Mouse (Mus musculus) fibroblast of lung, adult 2 months (primary cell): ENCODE measurements around the gene C2cd4c.
A peak's percentile ranks its signal among the peaks of the same experiment; 100 is the strongest.

ENCODE experiments used
- DNase-seq: peaks from one replicate; pipeline ENCODE4 v3.0.0-alpha.2; 2011; ENCODE audit warnings: low read depth

The C2cd4c gene

DNA sequence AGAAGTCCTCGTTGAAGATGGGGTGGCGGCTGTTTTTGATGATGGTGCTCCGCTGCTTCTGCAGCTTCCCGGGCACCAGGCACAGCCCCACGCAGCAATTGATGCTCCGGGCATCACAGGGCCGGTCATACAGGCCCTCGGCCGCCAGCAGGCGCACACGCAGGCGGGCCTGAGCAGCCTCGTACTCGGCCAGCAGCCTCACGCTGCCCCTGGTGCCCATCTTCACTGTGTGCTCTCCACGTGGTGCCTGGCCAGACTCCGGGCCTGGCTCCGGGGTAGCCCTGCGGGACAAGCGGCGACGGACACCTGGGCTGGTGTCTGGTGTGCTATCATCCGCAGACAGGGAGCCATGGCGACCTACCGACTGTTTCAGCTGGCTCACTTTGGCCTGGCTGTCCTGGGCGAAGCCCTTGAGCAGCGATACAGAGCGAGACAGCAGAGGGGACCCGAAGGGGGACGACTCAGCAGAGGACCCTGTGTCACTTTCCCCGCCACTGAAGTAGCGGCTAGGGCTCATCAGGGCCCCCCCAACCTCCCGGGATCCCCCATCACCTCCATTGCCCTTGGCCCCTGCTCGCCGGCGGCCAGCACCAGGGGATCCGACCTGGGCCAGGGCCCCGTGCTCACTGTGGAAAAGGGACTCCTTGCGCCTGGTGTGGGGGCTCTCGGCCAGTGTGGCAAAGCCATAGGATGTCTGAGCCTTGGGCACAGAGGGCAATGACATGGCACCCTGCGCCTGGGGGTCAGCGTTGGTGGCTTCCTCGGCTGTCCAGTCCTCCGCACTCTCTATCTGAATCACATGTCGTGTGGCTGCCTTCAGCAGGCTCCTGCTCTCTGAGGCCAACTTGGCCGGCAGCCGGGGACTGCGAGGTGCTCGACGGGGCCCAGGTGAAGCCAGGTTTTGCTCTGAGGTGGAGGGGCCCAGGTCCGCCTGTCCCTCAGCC, 1.4 kb downstream of the C2cd4c start:
- no peak for DNase-seq

GRCm38 (mm10) chr10:79611296-79611695, 2.5 kb downstream of the C2cd4c start:
- no peak for DNase-seq

GRCm38 (mm10) chr10:79609276-79609675, 4.5 kb downstream of the C2cd4c start:
- DNase-seq: no peak

GRCm38 (mm10) chr10:79607892-79608291, 5.9 kb downstream of the C2cd4c start:
- DNase-seq: no peak

- no peak for DNase-seq
Measured at GRCm38 (mm10) chr10:79606537-79606936, 7.3 kb downstream of the C2cd4c start.

DNA sequence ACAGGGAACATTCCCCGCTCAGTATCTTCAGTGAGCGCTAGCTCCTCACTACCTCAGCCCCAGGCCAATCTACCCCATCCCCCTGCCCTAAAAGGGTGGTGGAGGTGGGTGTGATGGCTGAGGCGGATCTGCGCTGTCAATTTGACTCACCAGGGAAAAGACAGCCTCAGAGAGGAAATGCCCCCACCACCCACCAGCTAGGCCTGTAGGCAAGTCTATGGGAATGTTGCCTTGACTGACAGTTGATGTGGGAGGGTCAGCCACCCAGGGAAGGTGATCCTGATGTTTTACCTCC, 15.9 kb downstream of the C2cd4c start:
- DNase-seq: no peak

- DNase-seq: no peak
Measured at GRCm38 (mm10) chr10:79597051-79597935, 16.5 kb downstream of the C2cd4c start.

DNA sequence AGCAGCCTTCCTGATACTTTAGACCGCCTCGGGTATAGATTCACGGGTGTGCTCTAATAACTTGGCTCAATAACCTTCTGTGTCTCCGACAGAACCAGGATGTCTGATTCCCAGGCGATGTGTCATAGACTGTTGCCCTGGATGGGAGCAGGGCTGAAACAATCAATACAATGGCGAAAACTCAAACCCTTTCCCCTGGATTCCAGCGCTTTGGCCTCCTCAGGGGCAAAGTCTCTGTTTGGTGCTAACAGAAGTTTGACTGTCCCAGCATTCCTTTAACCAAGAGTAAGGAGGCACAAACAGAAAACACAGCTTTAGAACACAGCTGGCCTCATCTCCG, 18.3 kb downstream of the C2cd4c start:
- no peak for DNase-seq

DNA sequence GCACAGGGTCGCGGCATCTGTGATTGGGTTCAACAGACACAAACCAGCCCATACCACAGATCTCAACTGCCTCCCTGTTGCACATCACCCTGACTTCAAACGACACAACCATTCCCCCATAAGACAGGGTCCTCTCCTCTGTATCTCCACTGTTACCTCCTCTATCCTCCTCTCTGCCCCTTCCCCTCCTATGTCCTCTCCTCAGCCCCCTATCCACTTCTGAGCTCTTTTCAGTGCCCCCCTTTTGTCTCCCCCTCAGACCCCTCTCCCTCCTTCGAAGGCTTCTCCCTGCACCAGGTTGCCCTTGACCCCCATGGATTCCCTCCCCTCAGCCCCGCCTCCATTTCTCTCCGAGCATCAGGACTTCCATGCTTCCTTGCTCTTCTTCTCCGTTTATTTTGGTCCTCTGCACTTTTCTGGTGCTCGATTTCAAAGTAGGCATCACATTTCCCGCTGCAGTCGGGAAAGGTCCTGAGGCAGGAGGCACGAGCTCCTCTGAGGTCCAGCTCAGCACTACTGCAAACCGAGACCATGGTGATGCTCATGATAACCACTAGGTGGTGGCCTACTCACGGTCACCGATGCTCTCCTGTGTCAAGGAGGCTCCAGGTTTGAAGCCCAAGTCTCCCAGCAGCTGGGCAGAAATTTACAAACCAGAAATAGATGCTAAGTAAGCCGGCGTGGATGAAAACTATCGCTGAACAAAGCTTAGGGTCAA, 18.8 kb downstream of the C2cd4c start:
- DNase-seq: peak; percentile 44

GRCm38 (mm10) chr10:79594111-79594510, 19.7 kb downstream of the C2cd4c start:
- no peak for DNase-seq

GRCm38 (mm10) chr10:79590702-79591101, 23.1 kb downstream of the C2cd4c start:
- DNase-seq: no peak

- DNase-seq: no peak
Measured at GRCm38 (mm10) chr10:79587752-79588126, 26.1 kb downstream of the C2cd4c start.

DNA sequence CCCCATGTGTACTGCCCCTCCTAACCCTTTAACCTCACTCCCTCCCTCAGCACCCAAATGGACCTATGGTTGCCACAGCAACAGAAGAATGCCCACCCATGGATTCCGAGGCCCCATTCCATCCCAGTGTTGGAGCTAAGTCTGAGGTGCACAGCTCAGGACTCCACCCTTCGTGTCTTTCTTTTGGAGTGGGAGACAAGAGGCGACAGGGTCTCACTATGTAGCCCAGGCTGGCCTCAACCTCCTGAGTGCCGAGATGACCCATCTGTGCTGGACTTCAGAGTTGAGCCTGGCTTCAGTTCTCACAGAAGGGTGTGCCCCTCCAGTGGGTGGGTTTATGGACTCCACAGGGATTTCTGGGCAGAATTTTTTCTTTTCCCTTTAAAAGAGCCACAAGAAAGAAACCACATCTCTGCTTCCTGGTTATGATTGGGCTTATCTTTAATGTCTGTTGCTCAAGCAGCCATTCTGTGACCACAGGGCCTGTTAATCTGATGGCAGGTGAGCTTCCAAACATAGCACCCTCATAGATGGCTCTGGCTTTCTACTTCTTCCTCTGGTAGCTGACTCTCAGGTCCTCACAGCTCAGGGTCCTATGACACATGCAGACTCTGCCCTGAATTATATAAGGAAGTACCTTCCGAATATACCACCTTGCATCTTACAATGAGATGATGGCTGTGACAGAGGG, 26.6 kb downstream of the C2cd4c start, which contains the start of gene Theg:
Gene Theg (minus strand): TSS at position 271 of the 691 bp plus-strand sequence.
- no peak for DNase-seq

DNA sequence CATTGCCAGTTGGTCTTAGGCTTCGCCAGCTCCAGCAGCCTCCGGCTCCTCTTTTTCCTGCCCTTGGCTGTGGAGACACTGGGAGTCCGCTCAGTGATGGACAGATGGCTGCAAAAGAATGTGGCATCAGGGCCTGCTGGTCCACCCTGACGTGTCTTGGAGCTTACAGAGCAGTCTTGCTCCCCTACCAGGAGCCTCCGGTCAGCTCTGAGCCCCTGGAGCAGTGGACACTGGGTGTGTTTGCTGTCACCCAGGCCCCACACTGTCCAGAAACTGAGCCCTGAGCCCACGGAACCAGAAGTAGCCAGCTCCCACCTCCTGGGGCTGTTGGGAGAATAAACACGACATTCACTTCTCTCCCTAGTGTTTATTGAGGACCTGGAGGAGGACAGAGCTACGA, 27.6 kb downstream of the C2cd4c start:
- DNase-seq: no peak

- no peak for DNase-seq
Measured at GRCm38 (mm10) chr10:79585723-79586122, 28.1 kb downstream of the C2cd4c start.

DNA sequence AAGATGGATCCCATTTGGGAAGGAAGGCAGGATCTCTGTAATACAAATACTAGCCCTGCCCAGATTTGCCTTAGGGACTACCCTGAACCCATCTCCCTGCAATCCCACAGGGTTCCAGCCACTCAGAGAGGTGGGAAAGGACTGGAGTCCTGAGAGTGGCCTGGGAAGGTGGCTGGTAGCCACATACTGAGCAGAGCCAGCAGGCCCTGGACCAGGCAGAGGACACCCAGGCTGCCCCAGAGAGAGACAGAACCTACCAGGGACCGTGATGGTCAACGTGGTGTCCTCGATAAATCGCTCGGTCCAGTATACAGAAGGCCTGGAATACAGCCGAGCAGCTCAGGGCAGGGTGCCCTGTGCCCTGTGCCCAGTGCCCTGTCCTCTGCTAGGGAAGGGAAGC, 28.7 kb downstream of the C2cd4c start:
- no peak for DNase-seq

GRCm38 (mm10) chr10:79584426-79584825, 29.4 kb downstream of the C2cd4c start:
- no peak for DNase-seq

GRCm38 (mm10) chr10:79584021-79584420, 29.8 kb downstream of the C2cd4c start:
- no peak for DNase-seq

DNA sequence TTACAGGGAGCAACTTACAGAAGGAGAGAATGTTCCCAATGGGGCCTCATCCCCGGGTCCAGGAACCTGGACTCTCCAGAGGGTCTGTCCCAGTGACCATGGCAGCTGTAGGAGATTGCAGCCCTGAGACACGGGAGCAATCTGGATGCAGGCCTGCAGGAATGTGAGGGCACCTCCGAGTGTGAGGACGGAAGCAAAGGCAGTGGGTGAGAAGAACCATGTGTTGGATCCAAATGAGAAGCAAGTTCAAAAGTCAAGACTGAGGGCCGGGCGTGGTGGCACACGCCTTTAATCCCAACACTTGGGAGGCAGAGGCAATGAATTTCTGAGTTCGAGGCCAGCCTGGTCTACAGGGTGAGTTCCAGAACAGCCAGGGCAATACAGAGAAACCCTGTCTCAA, 32.3 kb downstream of the C2cd4c start:
- no peak for DNase-seq

GRCm38 (mm10) chr10:79580811-79581210, 33.0 kb downstream of the C2cd4c start:
- peak; percentile 1 for DNase-seq

DNA sequence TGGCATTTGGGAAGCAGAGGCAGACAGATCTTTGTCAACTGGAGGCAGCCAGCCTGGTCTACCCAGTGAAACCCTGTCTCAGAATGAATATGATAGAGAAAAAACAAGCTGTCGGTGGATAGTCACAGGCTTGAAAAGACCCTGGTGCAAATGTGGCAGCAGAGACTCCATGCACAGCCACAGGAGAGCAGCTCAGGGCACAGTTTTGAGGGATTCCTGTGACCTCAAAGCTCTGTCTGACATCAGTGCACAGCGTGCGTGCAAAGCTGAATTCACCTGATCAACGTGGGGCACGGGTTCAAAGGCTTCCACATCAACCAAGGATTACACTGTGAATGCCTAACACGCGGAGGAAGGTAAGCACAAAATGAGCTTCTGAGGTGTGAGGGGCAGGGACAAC, 33.5 kb downstream of the C2cd4c start:
- DNase-seq: no peak

DNA sequence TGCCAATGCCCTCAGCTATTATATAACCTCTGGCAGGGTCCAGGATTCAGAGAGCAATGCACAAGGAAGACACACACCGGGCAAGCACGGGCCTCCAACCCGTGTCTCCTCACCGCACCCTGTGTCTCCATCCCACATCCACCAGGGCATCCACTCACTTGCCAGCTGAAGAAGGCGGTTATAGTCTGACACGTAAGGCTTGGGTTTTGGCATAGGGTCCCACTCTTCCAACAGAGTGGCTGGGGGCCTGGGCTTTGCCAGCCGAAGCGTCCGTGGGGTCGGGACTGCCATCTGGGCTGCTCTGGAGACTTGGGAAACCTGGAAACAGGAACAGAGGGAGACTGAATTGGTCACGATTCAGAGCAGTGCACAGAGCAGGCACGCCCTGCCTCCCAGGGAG, 34.0 kb downstream of the C2cd4c start:
- no peak for DNase-seq
